Mouse (Mus musculus): ENCODE data around the gene Mfng. TPM values are rescaled to one million over a fixed set of nuclear protein-coding genes. Genes with fewer than 3 reads are reported as not detected.

The Mfng gene
- total and polyA plus RNA-seq, 3 experiments, result 35.2 to 63.7 (median 52.5) TPM

DNA sequence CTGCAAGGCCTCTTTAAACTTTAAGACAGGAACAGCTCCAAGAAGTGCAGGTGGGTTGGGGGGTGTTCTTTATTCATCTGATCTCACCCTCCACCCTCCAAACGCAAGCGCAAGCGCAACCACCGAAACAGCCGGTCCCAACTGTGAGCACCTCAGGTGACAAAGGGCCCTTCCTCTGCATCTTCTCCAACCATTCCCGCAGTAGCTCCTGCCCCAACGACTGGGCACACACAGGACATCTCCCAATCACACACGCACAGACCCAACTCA is 23.7 kb upstream of the Mfng start:
- no peaks in the 10 kb centered on the region for H3K79me2 ChIP-seq (replicated peaks; ENCODE audit: control insufficient read depth, extremely low read depth, insufficient read depth, poor library complexity, severe bottlenecking)
- H3K36me3 ChIP-seq (replicated peaks in 1 of 2; ENCODE audit: control insufficient read depth in 1 of 2, insufficient read depth in 1 of 2, low read length in 1 of 2), result no peaks in the 10 kb centered on the region
- in situ Hi-C loops (cut with MboI; ENCODE audit: low pct_ligation_motif_present, low pct_unique_long_range_greater_than_20kb, low sequenced_read_pairs), result no loop called here
- peaks cover 92% of the 10 kb centered on the region for H3K27me3 ChIP-seq (replicated peaks)
- TF ChIP-seq CHD2 (IDR thresholded peaks at IDR 0.05; ENCODE audit: low read length) (no peak), ZC3H11A (IDR thresholded peaks at IDR 0.05; ENCODE audit: low read depth, low read length) (no peak), UBTF (IDR thresholded peaks at IDR 0.05; ENCODE audit: low read depth, low read length) (no peak), NRF1 (IDR thresholded peaks at IDR 0.05; ENCODE audit: low read depth, low read length) (no peak), ZKSCAN1 (IDR thresholded peaks at IDR 0.05; ENCODE audit: borderline replicate concordance, low read depth, low read length) (no peak), POLR2AphosphoS2 (IDR thresholded peaks at IDR 0.05; ENCODE audit: low read depth, low read length) (no peak), BHLHE40 (IDR thresholded peaks at IDR 0.05; ENCODE audit: low read depth, low read length) (no peak), ETS1 (conservative IDR thresholded peaks at IDR 0.05; ENCODE audit: low read depth, low read length) (no peak), TBP (conservative IDR thresholded peaks at IDR 0.05; ENCODE audit: low read depth, low read length) (no peak), E2F4 (IDR thresholded peaks at IDR 0.05; ENCODE audit: insufficient replicate concordance, low read depth, low read length) (no peak), USF1 (IDR thresholded peaks at IDR 0.05; ENCODE audit: low read depth, low read length) (no peak), JUN (IDR thresholded peaks at IDR 0.05; ENCODE audit: insufficient read depth, low read depth, low read length) (no peak), NELFE (IDR thresholded peaks at IDR 0.05; ENCODE audit: low read depth, low read length) (no peak), EP300 (IDR thresholded peaks at IDR 0.05; ENCODE audit: low read length) (no peak), POLR2A (IDR thresholded peaks at IDR 0.05; ENCODE audit: low read depth, low read length) (no peak), SMC3 (IDR thresholded peaks at IDR 0.05; ENCODE audit: low read depth, low read length) (no peak)
- dilution Hi-C loops (cut with MboI; ENCODE audit: extremely low pct_ligation_motif_present, extremely low pct_unique_long_range_greater_than_20kb, low sequenced_read_pairs), result no loop called here
- no peaks in the 10 kb centered on the region for H3K9me3 ChIP-seq (replicated peaks; ENCODE audit: low read length)
- no peak overlapping the region for H3K9ac ChIP-seq (ENCODE audit: insufficient read depth, low read depth)
- H3K4me2 ChIP-seq (ENCODE audit: insufficient read depth, low read depth, poor library complexity, severe bottlenecking), result no peak overlapping the region
- no peaks in the 10 kb centered on the region for H3K4me1 ChIP-seq (ENCODE audit: control insufficient read depth in 1 of 2, insufficient read depth in 2 of 2)
- H3K4me3 ChIP-seq (replicated peaks in 1 of 3; ENCODE audit: low read depth in 2 of 3, low read length in 2 of 3, poor library complexity in 1 of 3), result no peak overlapping the region
- H3K27ac ChIP-seq (ENCODE audit: insufficient read depth, low read depth), result no peak overlapping the region
- DNase-seq (ENCODE audit: extremely low read depth), result no peak

DNA sequence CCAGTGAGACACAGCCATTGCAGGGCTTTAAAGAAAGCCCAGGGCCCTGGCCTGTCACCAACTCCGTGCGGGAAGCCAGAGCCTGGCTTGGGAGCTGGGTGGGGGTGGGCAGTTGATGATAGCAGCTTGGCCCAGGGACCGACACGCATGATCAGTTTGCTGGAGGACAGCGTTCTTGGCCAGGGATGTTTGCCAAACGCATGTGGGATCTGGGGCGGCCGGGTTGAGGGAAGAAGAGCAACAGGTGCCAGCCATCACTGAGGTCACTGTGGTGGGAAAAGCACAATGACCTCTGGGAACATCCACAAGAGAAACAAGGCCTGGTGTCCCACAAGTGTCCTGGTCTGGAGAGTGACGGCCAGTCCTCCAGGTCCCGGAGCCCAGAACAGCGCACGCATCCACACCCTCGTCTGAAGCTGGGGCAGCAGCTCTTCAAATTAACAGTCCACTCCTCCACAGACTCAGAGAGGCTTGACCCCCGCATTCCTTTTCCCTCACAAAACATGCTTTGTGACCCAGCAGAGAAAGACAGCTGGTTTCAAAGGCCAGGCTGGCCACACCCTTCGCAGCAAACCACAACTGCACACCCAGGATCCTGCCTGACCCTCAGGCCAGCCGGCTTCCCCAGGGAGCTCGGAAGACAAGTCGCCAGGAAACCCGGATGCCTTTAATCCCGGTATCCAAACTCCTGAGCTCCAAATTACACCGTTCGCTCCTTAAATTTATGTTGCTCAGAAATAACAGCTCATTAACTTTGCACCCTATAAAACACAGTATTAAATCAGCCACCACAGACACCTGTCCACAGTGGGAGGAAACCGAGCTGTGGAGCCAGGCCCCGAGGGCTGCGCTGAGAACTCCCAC is 23.2 kb upstream of the Mfng start:
- dilution Hi-C loops (cut with MboI; ENCODE audit: extremely low pct_ligation_motif_present, extremely low pct_unique_long_range_greater_than_20kb, low sequenced_read_pairs) (no loop called here), in situ Hi-C loops (cut with MboI; ENCODE audit: low pct_ligation_motif_present, low pct_unique_long_range_greater_than_20kb, low sequenced_read_pairs) (no loop called here)
- TF ChIP-seq SIN3A (IDR thresholded peaks at IDR 0.05; ENCODE audit: low read length) (no peak), BHLHE40 (IDR thresholded peaks at IDR 0.05; ENCODE audit: low read depth, low read length) (no peak), USF1 (IDR thresholded peaks at IDR 0.05; ENCODE audit: low read depth, low read length) (no peak)
- Histone ChIP-seq H3K79me2 (replicated peaks; ENCODE audit: control insufficient read depth, extremely low read depth, insufficient read depth, poor library complexity, severe bottlenecking) (no peaks in the 10 kb centered on the region), H3K36me3 (replicated peaks in 1 of 2; ENCODE audit: control insufficient read depth in 1 of 2, insufficient read depth in 1 of 2, low read length in 1 of 2) (no peaks in the 10 kb centered on the region), H3K4me1 (ENCODE audit: control insufficient read depth in 1 of 2, insufficient read depth in 2 of 2) (no peaks in the 10 kb centered on the region), H3K27me3 (replicated peaks) (peaks cover 92% of the 10 kb centered on the region), H3K4me3 (replicated peaks in 1 of 3; ENCODE audit: low read depth in 2 of 3, low read length in 2 of 3, poor library complexity in 1 of 3) (no peak overlapping the region), H3K4me2 (ENCODE audit: insufficient read depth, low read depth, poor library complexity, severe bottlenecking) (no peak overlapping the region), H3K9ac (ENCODE audit: insufficient read depth, low read depth) (no peak overlapping the region), H3K9me3 (replicated peaks; ENCODE audit: low read length) (no peaks in the 10 kb centered on the region), H3K27ac (ENCODE audit: insufficient read depth, low read depth) (no peak overlapping the region)
- DNase-seq (ENCODE audit: extremely low read depth), result no peak

Data from CH12.LX (cell line).